Mouse (Mus musculus) retina, postnatal 1 day (tissue): ENCODE results near the gene Rnf157.
"Not testable (repeated sequence)": the region's sequence is repeated elsewhere in the genome, so short reads cannot be mapped to it uniquely, and the experiment has no call there.

Source experiments
- DNase-seq: peaks from one replicate; pipeline ENCODE4 v3.0.0-alpha.2; 2012

The Rnf157 gene

DNA sequence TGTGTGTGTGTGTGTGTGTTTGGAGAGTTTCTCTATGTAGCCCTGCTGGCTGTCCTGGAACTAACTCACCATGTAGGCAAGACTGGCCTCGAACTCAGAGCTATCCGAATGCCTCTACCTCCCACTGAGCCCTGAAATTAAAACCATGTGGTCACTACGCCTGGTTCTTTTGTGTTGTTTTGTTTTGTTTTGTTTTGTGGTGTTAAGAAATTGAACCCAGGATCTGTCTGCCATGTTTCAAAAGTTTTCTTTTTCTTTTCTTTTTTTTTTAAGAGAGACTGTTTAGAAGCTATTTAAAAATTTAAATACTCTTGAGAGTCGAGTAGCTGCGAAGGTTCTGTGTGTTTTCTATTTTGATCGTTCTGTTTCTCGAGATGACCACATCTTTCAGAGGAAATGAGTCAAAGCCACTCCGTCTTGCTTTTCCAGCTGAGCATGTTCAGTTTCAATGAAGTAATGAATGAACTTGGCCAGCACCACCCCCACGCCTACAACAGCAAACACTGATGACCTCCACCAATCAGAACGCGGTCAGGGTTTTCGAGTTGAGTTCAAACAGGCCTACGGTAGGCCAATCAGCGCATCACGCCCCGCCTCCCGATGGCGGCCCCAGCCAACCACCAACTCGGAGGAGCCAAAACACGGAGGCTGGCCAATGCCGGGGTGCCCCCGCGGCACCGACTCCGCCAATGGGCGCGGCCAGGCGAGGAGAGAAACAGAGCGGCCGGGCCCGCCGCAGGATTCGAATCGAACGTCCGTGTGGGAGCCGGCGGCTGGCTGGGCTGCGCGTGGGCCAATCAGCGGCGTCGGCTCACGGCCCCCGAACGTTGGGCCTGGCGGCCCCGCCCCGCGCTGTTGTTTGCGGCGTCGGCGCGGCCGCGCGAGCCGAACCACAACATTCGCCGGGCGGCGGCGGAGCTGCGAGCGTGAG lies 20.8 kb upstream of the Rnf157 start, which contains the start of gene Ubald2:
TSS of gene Ubald2 (plus strand) at position 739 of the 931 bp plus-strand sequence.
- peak; percentile 100 for DNase-seq

DNA sequence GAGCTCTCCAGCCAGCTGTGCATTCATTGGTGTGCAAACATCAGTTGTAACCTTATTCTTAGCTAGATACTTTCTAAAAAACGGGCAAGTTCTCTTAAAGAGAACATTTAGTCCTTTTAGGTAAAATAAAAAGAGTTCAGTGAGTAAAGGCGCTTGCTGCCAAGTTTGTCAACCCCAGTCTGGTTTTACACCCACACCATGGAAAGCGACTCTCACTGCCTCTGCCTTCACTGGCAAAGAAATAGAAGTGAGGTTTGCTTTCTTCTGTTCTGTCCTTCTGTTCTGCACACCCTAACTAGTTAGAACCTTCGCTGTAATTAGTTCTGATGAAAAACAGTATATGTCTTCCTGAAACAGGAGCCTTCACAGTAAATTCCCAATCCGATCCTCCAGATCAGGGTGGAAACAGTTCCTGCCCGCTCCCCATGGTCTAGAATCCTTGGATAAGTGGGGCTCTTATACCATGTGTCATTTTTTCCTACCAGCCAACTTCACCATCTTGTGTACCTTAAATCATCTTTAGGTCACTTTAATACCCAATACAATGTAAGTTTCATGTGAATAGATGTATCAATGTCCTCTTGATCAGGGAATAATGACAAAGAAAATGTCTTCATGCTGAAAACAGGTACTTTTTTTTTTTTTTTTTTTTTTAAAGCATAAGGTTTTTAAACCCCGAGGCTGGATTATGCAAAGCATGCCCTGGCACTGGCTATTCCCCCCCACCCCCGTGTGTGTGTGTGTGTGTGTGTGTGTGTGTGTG lies 19.9 kb upstream of the Rnf157 start:
- no peak for DNase-seq

DNA sequence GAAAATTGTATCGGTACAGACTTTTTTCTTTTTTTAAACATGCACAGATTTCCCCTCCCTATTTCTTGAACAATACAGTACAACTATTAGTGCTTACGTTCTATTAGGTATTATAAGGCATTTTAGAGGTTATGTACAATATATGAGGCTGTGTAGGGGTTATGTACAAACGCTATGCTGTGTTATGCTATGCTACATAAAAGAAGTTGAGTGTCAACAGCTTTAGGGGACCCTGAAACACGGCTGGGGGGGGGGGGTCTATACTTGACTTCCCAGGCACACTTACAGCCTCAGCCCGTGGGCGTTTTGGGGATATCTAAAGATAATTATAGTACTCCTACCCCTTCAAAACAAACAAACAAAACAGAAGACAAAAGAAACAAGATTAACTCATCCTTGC lies 19.3 kb upstream of the Rnf157 start:
- DNase-seq, result no peak

DNA sequence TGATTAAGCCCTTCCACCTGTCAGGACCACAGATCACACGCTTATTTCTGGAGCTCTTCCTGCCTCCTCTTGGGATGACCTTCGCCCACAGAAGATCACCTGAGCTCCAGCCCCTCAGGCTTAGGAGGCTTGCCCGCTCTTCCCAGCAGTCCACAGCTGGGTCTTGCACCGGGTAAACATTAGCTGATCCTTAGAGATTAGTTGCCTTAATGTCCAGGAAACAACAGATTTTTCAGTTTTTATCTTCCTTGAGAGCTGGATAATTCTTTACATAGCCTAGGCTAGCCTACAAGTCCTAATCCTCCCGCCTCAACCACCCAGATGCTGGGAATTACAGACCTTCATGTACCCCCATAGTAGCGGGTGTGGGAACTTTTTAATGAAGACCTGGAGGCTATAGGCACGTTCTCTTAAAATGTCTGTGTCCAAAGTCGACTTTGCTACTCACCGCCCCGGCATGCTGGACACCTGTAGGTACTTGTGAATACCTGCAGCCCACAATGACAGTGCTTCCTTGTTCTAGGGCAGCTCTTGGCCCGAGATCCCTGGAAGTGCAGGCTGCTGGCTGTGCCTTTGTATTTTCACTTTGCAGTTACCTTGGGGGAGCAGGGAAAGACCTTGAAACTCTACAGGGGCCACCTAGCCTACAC lies 18.7 kb upstream of the Rnf157 start:
- DNase-seq, result no peak

DNA sequence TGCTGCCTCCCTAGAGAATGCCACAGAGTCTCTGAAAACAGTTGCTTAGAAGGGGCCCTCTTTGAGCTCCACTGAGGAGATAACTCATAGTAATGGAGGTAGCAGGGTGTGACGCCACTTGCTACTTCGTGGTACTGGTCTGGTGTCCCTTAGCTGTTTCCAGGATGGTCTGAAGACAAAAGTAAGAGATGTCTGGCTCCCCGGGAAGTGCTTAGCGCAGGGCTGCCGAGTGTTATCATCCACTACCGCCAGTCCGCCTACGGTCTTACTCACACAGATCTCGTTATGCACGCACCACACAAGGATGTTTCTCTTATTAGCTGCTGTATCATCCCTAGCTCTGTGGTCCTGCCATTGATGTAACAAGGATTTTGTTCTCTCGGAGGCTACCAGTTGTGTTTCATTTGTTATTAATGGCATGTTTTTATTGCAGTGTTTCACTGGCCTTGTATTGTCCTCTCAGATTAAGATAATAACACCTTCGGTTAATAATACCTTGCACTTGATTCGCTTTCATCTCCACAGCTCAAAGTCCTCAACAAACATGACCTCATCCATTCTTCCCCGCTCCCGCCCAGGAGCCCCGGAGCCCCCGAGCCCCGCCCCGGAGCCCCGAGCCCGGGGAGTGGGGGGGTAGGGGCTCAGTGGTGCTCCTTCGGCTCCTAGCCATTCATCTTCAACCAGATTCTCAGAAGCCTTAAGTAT lies 18.0 kb upstream of the Rnf157 start:
- no peak for DNase-seq

DNA sequence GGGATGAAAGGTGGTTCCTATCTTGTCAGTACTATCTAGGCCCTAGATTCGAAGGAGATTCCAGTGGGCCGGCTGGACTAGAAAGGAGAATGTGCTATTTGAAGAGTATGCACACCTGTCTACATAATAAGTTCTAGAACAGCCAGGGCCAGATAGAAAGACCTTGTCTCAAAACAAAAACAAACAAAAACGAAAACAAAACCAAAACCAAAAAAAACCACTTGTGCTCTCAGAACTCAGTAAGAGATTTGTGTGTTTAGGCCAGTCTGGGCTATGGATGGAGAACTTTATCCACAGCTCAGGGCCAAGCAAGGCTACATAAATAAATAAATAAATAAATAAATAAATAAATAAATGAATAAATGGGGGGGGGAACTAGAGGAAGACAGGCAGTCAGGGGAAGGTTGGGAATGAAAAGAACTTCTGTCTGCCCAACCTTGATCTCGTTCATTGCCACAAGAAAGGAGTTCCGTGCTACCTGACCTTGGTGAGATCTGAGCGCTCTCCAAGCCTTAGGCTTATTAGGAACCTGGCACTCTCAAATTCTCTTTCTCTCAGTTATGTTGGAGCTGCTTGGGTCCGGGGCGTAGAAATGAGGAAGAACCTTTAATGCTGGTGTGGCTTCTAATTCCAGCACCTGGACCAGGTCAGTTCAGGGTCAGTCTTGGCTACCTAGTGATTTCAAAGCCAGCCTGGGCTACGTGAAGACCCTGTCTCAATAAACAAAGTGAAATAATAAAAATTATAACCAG lies 17.2 kb upstream of the Rnf157 start:
- DNase-seq, result no peak

DNA sequence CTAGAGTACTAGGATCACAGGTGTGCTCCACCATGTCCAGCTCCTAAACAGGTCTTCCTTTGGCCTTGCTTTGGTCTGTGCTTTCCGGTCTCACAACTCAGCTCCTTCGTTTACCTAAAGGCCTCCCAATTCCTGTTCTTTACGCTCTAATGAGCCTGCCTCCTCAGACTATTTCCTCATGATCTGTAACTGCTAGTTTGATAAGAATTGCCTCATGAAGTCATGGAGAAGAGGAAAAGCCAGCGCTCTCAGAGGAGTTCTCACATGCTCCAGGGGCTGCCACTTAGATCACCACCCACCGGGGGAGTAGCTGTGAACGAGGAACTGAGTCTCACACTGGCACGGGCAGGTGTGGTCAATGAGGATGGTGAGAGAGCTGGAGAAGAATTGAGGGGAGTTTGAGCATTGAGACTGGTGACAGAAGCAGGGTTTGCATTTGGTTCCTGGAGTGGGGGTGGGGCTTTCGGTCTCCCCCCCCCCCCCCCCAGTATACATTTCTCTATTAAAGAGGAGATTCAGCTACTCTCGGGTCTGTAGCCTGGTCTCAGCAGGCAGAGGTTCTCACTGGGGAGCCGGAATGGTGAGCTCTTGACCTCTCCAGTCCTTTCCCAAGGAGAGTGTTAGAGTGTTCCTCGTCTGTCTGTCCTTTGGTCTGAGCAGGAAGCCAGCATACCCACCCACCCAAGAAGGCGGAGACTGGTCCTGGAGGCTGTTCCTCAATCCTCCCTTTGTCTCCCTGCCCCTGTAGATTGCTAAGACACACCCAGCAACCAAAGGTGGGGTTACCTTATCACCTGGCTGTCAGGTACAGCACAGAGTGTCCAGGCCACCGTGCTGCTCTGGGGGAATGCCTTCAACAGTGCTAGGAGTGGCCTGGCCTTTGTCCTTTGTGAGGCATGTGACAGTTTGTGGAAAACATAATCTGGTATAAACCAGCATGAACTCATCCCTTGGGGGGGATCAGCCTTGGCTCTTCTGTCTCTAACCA lies 16.3 kb upstream of the Rnf157 start:
- no peak for DNase-seq

DNA sequence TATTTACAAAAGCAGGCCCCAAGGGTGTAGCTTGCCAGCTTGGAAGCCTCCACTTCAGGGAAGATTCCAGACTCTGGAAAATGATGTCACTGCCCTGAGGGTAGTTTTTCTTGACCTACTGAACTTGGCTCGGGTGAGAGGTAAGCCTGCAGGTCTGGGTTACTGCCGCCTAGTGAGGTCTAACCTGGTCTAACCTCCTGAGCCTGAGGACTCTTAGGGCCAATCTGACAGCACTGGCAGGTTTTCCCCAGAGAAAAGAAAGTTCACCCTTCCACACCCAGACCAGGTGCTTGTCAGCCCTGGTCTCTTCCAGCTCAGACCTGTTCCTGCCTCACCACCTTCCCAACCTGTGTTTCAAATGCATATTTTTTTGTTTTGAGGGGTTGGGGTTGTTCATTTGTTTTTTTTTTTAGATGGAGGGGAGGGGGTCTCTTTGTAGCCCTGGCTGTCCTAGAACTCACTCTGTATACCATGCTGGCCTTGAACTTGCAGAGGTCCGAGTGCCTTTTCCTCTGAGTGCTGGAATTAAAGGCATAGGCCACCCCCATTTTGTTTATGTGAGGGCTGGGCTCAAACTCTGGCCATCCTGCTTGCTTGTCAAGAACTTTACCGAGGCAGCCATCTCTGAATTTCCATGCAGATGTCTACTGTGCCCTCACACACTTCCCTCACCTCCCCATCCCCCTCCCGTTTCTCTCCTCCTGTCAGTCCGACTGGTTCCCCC lies 14.2 kb upstream of the Rnf157 start:
- no peak for DNase-seq

DNA sequence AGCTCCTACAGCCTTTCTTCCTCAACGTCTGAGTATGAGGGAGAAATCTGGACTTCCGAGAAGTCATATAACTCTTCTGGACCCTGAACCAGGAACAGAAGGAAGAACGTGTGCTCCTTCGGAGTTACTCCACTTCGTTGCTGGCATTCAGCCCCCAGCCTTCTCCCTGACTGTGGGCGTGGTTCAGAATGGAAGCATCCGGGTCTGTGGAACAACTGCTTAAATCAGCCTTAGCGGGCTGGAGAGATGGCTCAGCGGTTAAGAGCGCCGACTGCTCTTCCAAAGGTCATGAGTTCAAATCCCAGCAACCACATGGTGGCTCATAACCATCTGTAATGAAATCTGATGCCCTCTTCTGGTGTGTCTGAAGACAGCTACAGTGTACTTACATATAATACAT lies 13.5 kb upstream of the Rnf157 start:
- DNase-seq, result not testable (repeated sequence)

DNA sequence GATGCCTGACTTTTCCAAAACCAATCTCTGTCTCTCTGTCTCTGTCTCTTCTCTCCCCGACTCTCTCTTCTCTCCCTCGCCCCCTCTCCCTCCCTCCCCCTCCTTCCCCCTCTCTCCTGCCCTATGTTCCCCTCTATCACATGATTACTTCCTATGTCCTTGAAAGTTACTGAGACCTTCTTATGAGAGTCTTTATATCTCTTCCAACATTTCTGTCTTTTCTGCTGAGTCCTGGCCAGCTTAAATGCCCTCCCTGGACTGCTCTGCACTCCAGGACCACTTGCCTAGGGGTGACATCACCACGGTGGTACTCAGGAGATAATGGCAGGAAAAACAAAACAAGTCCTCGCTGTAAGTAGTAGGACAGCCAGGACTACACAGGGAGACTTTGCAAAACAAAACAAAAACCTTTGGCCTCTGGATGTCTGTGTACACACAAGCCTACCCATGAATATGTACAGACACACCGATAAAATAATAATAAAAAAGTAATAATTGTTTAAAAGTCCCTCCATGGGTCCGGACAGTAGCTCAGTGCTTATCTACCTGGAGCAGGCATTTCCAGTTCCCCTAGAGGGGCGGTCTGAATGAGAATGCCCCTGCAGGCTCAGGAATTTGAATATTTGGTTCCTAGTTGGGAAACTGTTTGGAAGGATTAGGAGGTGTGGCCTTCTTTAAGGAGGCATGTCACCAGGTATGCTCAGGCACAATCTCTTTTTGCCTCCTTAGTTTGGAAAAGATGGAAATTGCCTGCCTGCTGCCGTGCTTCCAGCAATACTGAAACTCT lies 12.0 kb upstream of the Rnf157 start:
- no peak for DNase-seq

DNA sequence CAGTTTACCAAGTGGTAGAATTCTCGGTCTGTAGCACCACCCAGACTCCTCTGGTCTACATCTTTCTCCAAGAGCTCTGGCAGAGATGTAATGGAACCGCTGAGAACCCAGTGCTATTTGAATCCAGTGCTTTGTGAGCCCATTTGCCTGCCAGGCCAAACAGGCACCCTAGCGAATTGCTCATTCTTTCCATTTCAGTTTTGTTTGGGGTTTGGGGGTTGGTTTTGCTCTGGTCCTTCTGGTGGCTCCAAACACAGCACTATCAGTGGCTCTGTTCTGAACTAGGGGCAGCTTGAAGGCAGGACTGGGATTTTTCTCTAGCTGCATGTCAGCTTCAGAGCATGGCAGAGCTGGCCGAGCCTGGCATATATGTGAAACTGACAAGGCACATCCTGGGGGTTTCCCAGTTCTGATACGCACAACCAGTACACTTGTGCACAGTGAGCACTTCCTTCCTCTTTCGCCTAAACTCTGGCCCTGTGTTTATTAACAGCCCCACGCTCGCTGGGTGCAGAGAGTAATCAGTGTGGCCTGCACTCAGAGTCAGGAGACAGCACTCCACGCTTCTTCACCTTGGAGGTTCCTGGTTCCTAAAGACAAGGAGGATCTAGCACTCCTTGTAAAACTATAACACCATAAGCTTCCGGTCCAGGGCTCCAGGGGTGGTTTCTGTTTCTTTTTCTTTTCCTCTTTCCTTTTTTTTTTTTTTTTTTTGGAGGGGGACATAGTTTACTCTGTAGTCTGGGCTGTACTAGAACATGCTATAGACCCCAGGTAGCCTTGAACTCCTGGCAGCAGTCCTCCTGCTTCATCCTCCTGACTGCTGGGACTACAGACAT lies 11.2 kb upstream of the Rnf157 start:
- DNase-seq, result no peak

DNA sequence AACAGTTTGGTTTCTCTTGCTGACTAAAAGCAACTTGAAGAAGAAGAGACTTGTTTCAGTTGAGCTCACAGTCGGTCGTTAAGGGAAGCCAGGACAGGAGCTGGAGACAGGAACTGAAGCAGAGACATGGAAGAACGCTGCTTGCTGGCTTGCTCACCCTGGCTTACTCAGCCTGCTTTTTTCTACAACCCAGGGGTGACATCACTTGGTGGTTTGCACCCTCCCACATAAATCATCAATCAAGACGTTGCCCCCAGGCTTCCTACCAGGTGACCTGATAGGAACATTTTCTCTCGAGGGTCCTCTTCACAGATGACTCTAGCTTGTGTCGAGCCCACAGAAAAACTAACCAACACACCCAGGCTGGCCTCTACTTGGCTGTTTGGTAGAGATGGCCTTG lies 10.4 kb upstream of the Rnf157 start:
- no peak for DNase-seq

DNA sequence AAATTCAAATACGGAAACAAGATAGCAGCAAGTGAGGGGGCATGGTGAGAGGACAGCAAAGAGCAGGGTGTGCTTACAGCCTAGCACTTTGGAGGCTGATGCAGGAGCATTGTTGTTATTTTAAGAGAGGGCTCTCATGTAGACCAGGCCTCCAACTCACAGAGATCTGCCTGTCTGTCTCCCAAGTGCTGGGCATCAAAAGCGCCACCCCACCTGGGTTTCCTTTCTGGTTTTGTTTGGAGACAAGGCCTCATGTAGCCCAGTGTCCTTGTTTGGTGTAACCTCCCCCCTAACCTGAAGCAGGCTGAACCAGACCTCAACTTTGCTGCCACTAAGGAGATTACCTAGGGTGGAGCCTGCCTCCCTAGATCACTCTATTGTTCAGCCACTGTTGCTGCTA lies 9.7 kb upstream of the Rnf157 start:
- DNase-seq, result no peak

DNA sequence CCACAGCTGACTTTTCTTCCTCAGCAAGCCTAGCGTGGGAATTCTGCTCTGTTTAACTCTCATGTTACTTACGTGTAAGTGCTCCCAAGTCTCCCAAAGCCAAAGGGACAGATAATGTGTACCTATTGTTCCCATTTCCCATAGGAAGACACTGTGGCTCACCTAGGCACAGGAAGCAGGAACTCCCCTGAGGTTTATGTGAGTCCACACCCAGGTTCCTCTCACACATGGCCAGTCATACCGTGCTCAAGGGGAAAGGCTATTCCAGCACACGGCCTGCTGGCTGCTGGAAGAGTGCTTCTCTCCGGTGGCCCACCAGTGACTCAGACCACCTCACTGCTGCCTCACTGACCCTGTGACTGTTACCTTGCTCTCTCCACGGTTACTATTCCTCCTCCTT lies 8.3 kb upstream of the Rnf157 start:
- DNase-seq, result no peak

DNA sequence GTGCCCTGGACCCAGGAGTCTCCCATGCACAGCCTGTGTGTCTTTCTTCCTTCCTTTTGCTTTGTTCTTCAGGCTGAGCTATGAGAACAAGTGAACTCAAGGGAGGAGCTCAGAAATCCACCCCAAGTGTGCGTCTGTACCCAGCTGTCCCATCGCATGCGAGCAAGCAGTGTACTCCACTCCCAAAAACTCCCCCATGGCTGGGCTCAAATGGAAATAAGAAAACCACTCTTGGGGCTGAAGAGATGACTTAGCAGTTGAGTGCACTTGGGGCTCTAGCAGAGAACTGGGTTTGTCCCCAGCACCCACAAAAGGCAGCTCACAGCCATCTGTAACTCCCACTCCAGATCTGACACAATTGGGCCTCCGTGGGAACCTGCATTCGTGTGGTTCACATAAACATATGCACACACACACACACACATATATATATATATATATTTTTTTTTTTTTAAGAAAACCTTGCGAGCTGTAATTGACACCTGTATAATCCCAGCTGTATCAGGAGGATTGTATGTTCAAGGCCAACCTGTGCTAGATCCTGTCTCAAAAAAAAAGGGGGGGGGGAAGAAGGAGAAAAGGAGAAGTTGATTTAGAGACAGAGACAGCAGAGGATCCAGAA lies 6.1 kb upstream of the Rnf157 start:
- DNase-seq, result no peak

DNA sequence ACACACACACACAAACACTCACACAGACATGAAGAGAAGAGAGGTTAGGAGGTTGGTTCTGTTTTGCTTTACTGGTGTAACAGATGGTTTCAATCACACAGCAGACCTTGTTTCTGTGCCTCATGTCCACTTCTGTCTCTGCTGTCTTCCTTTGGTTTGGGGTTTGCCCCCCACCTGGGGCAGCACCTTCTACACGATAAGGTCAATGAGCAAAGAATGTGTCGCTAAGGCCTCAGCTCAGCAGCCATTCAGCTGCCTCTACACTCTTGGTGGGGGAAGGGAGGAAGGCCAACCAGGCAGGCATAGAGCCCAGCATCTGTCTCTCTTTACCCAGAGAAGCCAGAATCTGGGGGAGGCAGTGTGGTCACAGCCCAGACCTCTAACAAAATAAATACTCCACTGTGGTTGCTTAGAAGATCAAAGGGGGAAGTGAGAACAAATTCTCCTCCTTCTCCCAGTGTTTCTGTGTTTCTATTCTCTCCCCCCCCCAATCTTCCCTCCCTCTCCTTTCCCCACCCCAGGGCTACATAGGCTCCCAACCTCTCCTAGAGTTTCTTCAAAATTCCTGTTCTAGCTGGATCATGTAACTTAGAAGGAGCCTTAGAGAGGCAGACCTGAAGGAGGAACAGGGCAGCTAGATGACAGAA lies 5.5 kb upstream of the Rnf157 start:
- no peak for DNase-seq

DNA sequence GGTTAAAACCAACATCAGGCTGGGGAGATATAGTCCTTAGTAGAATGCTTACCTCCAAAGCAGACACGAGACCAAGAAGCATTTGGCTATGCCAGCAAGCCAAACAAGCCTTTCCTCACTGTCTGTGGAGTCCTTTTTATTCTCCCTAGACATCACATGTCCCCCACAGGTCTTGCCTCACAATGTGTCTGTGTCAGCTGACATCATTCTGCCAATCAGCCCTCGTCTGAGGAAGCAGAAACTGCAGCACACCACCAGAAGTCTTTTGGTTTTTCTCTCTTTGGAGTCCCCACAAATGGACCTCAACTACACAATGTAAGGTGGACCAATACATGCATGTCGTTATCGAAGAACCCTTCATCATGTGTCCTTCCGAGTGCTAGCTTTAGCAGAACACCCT lies 4.2 kb upstream of the Rnf157 start:
- DNase-seq, result no peak
